Comparison of ENCODE assay signal across 8 mouse cellular contexts in the genomic region with DNA sequence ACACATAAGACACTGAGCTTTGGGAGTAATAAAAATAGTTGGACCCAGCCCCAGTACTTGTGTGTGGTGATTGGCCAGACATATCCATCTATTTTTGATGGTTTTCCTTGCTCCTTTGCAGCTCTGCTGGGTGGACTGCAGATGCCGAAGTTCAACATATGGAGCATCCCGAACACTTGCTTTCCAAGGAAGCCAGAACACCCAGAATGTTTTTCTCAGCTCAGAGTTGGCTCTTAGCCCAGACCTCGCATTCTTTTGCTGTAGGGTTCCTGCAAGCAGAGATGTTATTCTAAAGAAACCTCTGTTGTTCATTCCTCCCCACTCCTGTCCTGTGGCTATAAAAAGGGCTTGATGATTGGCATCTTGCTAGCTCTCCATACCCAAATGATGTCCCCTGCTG.
A peak's percentile ranks its signal among the peaks of the same experiment; 100 is the strongest.
DNase-seq lines count a peak whose midpoint lies in the region; ATAC-seq lines count a peak whose summit lies in the region.

No protein-coding gene starts in this region.

- no peak overlapping the region for H3K27ac ChIP-seq in hindbrain, embryonic 11.5 days (ENCODE audit: low read depth, low read length)
- no peak overlapping the region for H3K27ac ChIP-seq in hindbrain, embryonic 16.5 days (ENCODE audit: low read depth, low read length)

- peak; percentile 9 for DNase-seq in hindbrain, embryonic 11.5 days (ENCODE audit: low spot score)
- DNase-seq in frontal cortex, adult 2 months (ENCODE audit: extremely low spot score in 1 of 2, low spot score in 1 of 2): peak; percentile 83 to 90
- DNase-seq in kidney, postnatal 10 days: peak; percentile 82
- peak; percentile 70 to 75 for DNase-seq in left cerebral cortex, postnatal 36 days (ENCODE audit: low spot score in 2 of 2)
- DNase-seq in MN1 (ENCODE audit: low spot score): no peak
- DNase-seq in adrenal gland, postnatal 25 days: no peak
- DNase-seq in thymus, postnatal 4 days: no peak

- no peak overlapping the region for H3K9ac ChIP-seq in hindbrain, embryonic 11.5 days (ENCODE audit: low read depth, low read length)
- H3K9ac ChIP-seq in hindbrain, embryonic 16.5 days (ENCODE audit: low read depth, low read length): no peak overlapping the region

- no peak for ATAC-seq in hindbrain, embryonic 11.5 days (ENCODE audit: low FRiP score)
- no peak for ATAC-seq in hindbrain, embryonic 16.5 days

- H3K4me2 ChIP-seq in hindbrain, embryonic 11.5 days (replicated peaks; ENCODE audit: low read depth, low read length): no peak overlapping the region
- no peak overlapping the region for H3K4me2 ChIP-seq in hindbrain, embryonic 16.5 days (ENCODE audit: low read length)

- intact Hi-C loops in left cerebral cortex, postnatal 36 days (cut with DNase I): no loop called here

- H3K27me3 ChIP-seq in hindbrain, embryonic 11.5 days (ENCODE audit: control insufficient read depth, insufficient read depth, low read length): no peaks in the 10 kb centered on the region
- H3K27me3 ChIP-seq in hindbrain, embryonic 16.5 days (replicated peaks; ENCODE audit: control insufficient read depth, insufficient read depth, low read length): no peaks in the 10 kb centered on the region

- no peaks in the 10 kb centered on the region for H3K4me1 ChIP-seq in hindbrain, embryonic 11.5 days (replicated peaks; ENCODE audit: control insufficient read depth, insufficient read depth, low read length)
- no peaks in the 10 kb centered on the region for H3K4me1 ChIP-seq in hindbrain, embryonic 16.5 days (ENCODE audit: control insufficient read depth, insufficient read depth, low read depth, low read length)

- H3K36me3 ChIP-seq in hindbrain, embryonic 11.5 days (ENCODE audit: control insufficient read depth, insufficient read depth, low read length): no peaks in the 10 kb centered on the region
- H3K36me3 ChIP-seq in hindbrain, embryonic 16.5 days (ENCODE audit: control insufficient read depth, insufficient read depth, low read length): no peaks in the 10 kb centered on the region

- H3K9me3 ChIP-seq in hindbrain, embryonic 11.5 days (ENCODE audit: control insufficient read depth, low read length): no peaks in the 10 kb centered on the region
- no peaks in the 10 kb centered on the region for H3K9me3 ChIP-seq in hindbrain, embryonic 16.5 days (ENCODE audit: control insufficient read depth, low read length)

- H3K4me3 ChIP-seq in hindbrain, embryonic 11.5 days (ENCODE audit: low read depth, low read length): no peak overlapping the region
- H3K4me3 ChIP-seq in hindbrain, embryonic 16.5 days (ENCODE audit: low read length): no peak overlapping the region

- 74% methylated on average over 3 of the region's 3 CpGs for whole genome bisulfite sequencing in hindbrain, embryonic 11.5 days
- WGBS in hindbrain, embryonic 16.5 days: 46% methylated on average over 3 of the region's 3 CpGs

Comparison
In these comparisons a context has a peak if more than half of its experiments do, and no peak if none do; other contexts are left out.
1. DNase-seq: peak in hindbrain, embryonic 11.5 days (single experiment), frontal cortex, adult 2 months (2 of 2), kidney, postnatal 10 days (single experiment) and left cerebral cortex, postnatal 36 days (2 of 2); none in MN1 (single experiment), adrenal gland, postnatal 25 days (single experiment) and thymus, postnatal 4 days (single experiment).